Mouse (Mus musculus) erythroblast, embryonic 14.5 days (primary cell): ENCODE measurements around the gene 1700010I14Rik.

Source experiments
- GATA1 ChIP-seq: IDR thresholded peaks from 2 replicates; pipeline ENCODE4 v1.6.1; 2012; ENCODE audit warnings: low read length, inconsistent platforms, mixed read lengths
- TAL1 ChIP-seq: IDR thresholded peaks from 3 replicates; pipeline ENCODE4 v1.6.1; 2012; ENCODE audit warnings: low read length, inconsistent platforms, mixed read lengths

- TF ChIP-seq TAL1 (no peak), GATA1 (no peak)
Measured at GRCm38 (mm10) chr17:8987369-8987768, 764 bp upstream of the 1700010I14Rik start.
